Mouse (Mus musculus) lung, postnatal 0 days (tissue): ENCODE data around the gene Syngap1. TPM values are rescaled to one million over a fixed set of nuclear protein-coding genes. Genes with fewer than 3 reads are reported as not detected.

Experiments used
- ATAC-seq: fragments of 200-750 bp; cut with Nextera tagmentation; 2 replicates; pipeline ENCODE4 v1.8.0; 2017; ENCODE audit warnings: moderate library complexity
- DNase-seq: peaks from one replicate; pipeline ENCODE4 v3.0.0-alpha.2; 2016; ENCODE audit warnings: low spot score
- H3K27ac ChIP-seq: fragments of 300-500 bp; sonication (generic); 2 replicates; pipeline ENCODE4 v1.5.1; 2014; ENCODE audit warnings: antibody characterized with exemption, mild to moderate bottlenecking, low read length, mixed read lengths
- H3K27me3 ChIP-seq: fragments of 300-500 bp; sonication (generic); replicated peaks from 2 replicates; pipeline ENCODE4 v1.6.1; 2014; ENCODE audit warnings: low read length, mixed read lengths; ENCODE audit not compliant: insufficient read depth
- H3K36me3 ChIP-seq: fragments of 300-500 bp; sonication (generic); 2 replicates; pipeline ENCODE4 v1.6.1; 2014; ENCODE audit warnings: low read length, mixed read lengths; ENCODE audit not compliant: insufficient read depth
- H3K4me1 ChIP-seq: fragments of 300-500 bp; sonication (generic); 2 replicates; pipeline ENCODE4 v1.6.1; 2014; ENCODE audit warnings: antibody characterized with exemption, low read depth, low read length, mixed read lengths; ENCODE audit not compliant: insufficient read depth
- H3K4me2 ChIP-seq: fragments of 300-500 bp; sonication (generic); replicated peaks from 2 replicates; pipeline ENCODE4 v1.6.1; 2014; ENCODE audit warnings: low read depth, mild to moderate bottlenecking, low read length, moderate library complexity, mixed read lengths
- H3K4me3 ChIP-seq: fragments of 300-500 bp; sonication (generic); 2 replicates; pipeline ENCODE4 v1.5.1; 2014; ENCODE audit warnings: low read depth, low read length
- H3K9ac ChIP-seq: fragments of 300-500 bp; sonication (generic); replicated peaks from 2 replicates; pipeline ENCODE4 v1.6.1; 2014; ENCODE audit warnings: low read depth, mild to moderate bottlenecking
- H3K9me3 ChIP-seq: fragments of 300-500 bp; sonication (generic); 2 replicates; pipeline ENCODE4 v1.6.1; 2016; ENCODE audit warnings: low read length, mixed read lengths
- CTCF ChIP-seq: IDR thresholded peaks from 2 replicates; pipeline ENCODE4 v1.5.1; 2016; ENCODE audit warnings: antibody characterized with exemption, mild to moderate bottlenecking
- EP300 ChIP-seq: IDR thresholded peaks from 2 replicates; pipeline ENCODE4 v1.6.1; 2016; ENCODE audit warnings: antibody characterized with exemption, mild to moderate bottlenecking, control low read depth
- WGBS: fragments of 180-500 bp; shearing (Covaris S2); extraction: QIAGEN DNeasy Blood & Tissue Kit; methylation state at CpG from one replicate; pipeline ENCODE4 v1.1.7; 2014; 5-methylcytosine and 5-hydroxymethylcytosine counted together
- polyA plus RNA-seq: library from polyadenylated mRNA; unstranded; fragments of >200 nt; fragmentation: Nextera tagmentation; extraction: Ambion mirVana; gene quantifications from 2 replicates; pipeline ENCODE4 v1.2.1, GENCODE M21; 2015

Syngap1 gene
- polyA plus RNA-seq, 1 experiment from 2014 or later, result 1.0 TPM

GRCm38 (mm10) chr17:26949051-26949577 lies 8.1 kb downstream of the Syngap1 start:
- no peak overlapping the region for H3K9ac ChIP-seq
- H3K27ac ChIP-seq, result no peak overlapping the region
- peak overlapping the region; percentile 67 for H3K4me3 ChIP-seq
- H3K4me2 ChIP-seq, result peak overlapping the region; percentile 100
- DNase-seq (peak; percentile 43), ATAC-seq (peak; percentile 22; the same call in 1 of the 2 replicates)
- TF ChIP-seq CTCF (peak; percentile 59), EP300 (no peak)
- H3K36me3 ChIP-seq, result no peaks in the 10 kb centered on the region
- no peaks in the 10 kb centered on the region for H3K27me3 ChIP-seq
- H3K4me1 ChIP-seq, result peaks cover 15% of the 10 kb centered on the region; the same call in 1 of the 2 replicates
- no peaks in the 10 kb centered on the region for H3K9me3 ChIP-seq
- WGBS, result 9% methylated on average over 14 of the region's 14 CpGs

GRCm38 (mm10) chr17:26949866-26950265 lies 8.8 kb downstream of the Syngap1 start:
- Histone ChIP-seq H3K4me3 (no peak overlapping the region), H3K36me3 (no peaks in the 10 kb centered on the region), H3K4me1 (peaks cover 15% of the 10 kb centered on the region; the same call in 1 of the 2 replicates), H3K9ac (no peak overlapping the region), H3K9me3 (no peaks in the 10 kb centered on the region), H3K4me2 (no peak overlapping the region), H3K27ac (no peak overlapping the region), H3K27me3 (no peaks in the 10 kb centered on the region)
- DNase-seq (no peak), ATAC-seq (no peak)
- whole genome bisulfite sequencing, result 59% methylated on average over 5 of the region's 5 CpGs
- TF ChIP-seq EP300 (no peak), CTCF (no peak)

- no peak for ATAC-seq
- WGBS, result 39% methylated on average over 7 of the region's 7 CpGs
- TF ChIP-seq EP300 (no peak), CTCF (no peak)
- H3K27me3 ChIP-seq, result no peaks in the 10 kb centered on the region
- H3K9ac ChIP-seq, result no peak overlapping the region
- no peaks in the 10 kb centered on the region for H3K9me3 ChIP-seq
- H3K27ac ChIP-seq, result no peak overlapping the region
- H3K4me3 ChIP-seq, result peak overlapping the region; percentile 14
- H3K4me2 ChIP-seq, result peak overlapping the region; percentile 41
- no peaks in the 10 kb centered on the region for H3K36me3 ChIP-seq
- H3K4me1 ChIP-seq, result peaks cover 15% of the 10 kb centered on the region; the same call in 1 of the 2 replicates
- DNase-seq, result no peak
Measured at GRCm38 (mm10) chr17:26950560-26951288, 9.7 kb downstream of the Syngap1 start.

GRCm38 (mm10) chr17:26951406-26951805 lies 10.4 kb downstream of the Syngap1 start:
- Histone ChIP-seq H3K4me3 (peak overlapping the region; percentile 14), H3K9me3 (no peaks in the 10 kb centered on the region), H3K27me3 (no peaks in the 10 kb centered on the region), H3K4me2 (peak overlapping the region; percentile 41), H3K36me3 (no peaks in the 10 kb centered on the region), H3K4me1 (peaks cover 15% of the 10 kb centered on the region; the same call in 1 of the 2 replicates), H3K9ac (no peak overlapping the region), H3K27ac (no peak overlapping the region)
- DNase-seq, result peak; percentile 89
- 2% methylated on average over 8 of the region's 11 CpGs for WGBS
- TF ChIP-seq CTCF (no peak), EP300 (no peak)
- ATAC-seq, result peak; percentile 67

- H3K27ac ChIP-seq, result no peak overlapping the region
- WGBS, result 17% methylated on average over 21 of the region's 23 CpGs
- TF ChIP-seq CTCF, result no peak
Measured at GRCm38 (mm10) chr17:26951952-26952877, 11.2 kb downstream of the Syngap1 start.

DNA sequence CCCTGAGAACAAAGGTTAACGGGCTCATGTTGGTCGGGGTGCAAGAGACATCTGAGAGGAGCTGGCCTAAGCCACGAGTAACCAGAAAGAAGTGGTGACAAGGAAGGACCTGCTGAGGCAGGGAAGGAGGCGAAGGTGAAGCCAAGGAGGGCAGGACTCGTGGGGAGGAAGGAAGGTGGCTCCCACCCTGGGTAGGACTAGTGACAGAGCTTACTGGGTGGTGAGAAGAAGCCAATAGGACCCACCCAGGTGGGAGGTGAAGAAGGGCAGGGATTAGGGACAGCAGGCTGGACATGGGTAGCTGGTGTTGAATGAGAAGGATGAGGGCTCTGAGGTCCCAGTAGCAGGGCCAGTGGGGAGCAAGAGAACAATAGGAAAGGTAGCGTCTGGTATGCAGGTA lies 12.1 kb downstream of the Syngap1 start:
- DNase-seq (no peak), ATAC-seq (no peak)
- no peak overlapping the region for H3K4me2 ChIP-seq
- H3K4me3 ChIP-seq, result no peak overlapping the region
- H3K27ac ChIP-seq, result no peak overlapping the region
- peaks cover 15% of the 10 kb centered on the region; the same call in 1 of the 2 replicates for H3K4me1 ChIP-seq
- WGBS, result 40% methylated on average over 6 of the region's 6 CpGs
- TF ChIP-seq EP300 (no peak), CTCF (no peak)
- 0 out of 2 replicates have a peak, but pooled peaks cover 4% of the 10 kb centered on the region for H3K36me3 ChIP-seq
- H3K27me3 ChIP-seq, result no peaks in the 10 kb centered on the region
- no peaks in the 10 kb centered on the region for H3K9me3 ChIP-seq
- no peak overlapping the region for H3K9ac ChIP-seq

More at GRCm38 (mm10) chr17:26951952-26952877, 11.2 kb downstream of the Syngap1 start:
- DNase-seq (no peak), ATAC-seq (no peak)
- Histone ChIP-seq H3K4me1 (peaks cover 15% of the 10 kb centered on the region; the same call in 1 of the 2 replicates), H3K4me2 (peak overlapping the region; percentile 41), H3K4me3 (peak overlapping the region; percentile 14), H3K27me3 (no peaks in the 10 kb centered on the region), H3K9me3 (no peaks in the 10 kb centered on the region), H3K36me3 (0 out of 2 replicates have a peak, but pooled peaks cover 2% of the 10 kb centered on the region), H3K9ac (peak overlapping the region; percentile 12; the same call in 1 of the 2 replicates)
